In the genomic region with DNA sequence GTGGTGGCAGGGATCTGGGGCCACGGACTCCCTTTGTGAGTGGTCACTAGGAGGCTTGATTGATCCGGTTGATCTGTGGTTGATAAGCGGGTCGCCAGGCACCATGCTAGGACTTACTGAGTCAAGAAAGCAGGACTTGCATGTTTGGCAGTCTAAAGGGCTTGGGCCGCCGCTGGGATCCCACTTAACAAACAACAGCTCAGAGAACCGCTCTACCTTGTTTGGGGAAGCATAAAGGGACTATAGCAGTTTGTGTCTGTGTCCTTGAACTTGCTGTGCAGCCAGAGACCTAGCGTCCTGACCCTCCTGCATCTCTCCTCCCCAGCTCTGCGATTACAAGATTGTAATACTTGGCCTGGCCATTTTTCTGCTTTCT, we compare ENCODE assay signal across 9 mouse cellular contexts. TPM values are rescaled to one million over a fixed set of nuclear protein-coding genes. Genes with fewer than 3 reads are reported as not detected.
DNase-seq lines count a peak whose midpoint lies in the region; ATAC-seq and TF ChIP-seq lines count a peak whose summit lies in the region.
"Had no signal": no experiment of that assay in that cellular context is flagged by ENCODE, and none has a peak within 500 bp of the region (broad histone marks: within the 10 kb centered on the region; RNA-seq: fewer than 3 reads in every experiment).

No protein-coding gene starts in this region.

- no peaks in the 10 kb centered on the region for H3K9me3 ChIP-seq in kidney, embryonic 15.5 days (replicated peaks)
- no peaks in the 10 kb centered on the region for H3K9me3 ChIP-seq in hindbrain, embryonic 13.5 days
- H3K9me3 ChIP-seq in midbrain, embryonic 15.5 days: no peaks in the 10 kb centered on the region

- no peak overlapping the region for H3K9ac ChIP-seq in kidney, embryonic 15.5 days
- no peak overlapping the region for H3K9ac ChIP-seq in hindbrain, embryonic 13.5 days
- no peak overlapping the region for H3K9ac ChIP-seq in midbrain, embryonic 15.5 days

- no peak overlapping the region for H3K27ac ChIP-seq in kidney, embryonic 15.5 days
- no peak overlapping the region for H3K27ac ChIP-seq in kidney, adult 2 months (ENCODE audit: insufficient read depth, low read depth, low read length)
- H3K27ac ChIP-seq in hindbrain, embryonic 13.5 days: no peak overlapping the region
- H3K27ac ChIP-seq in midbrain, embryonic 15.5 days: no peak overlapping the region

- no peak for ATAC-seq in kidney, embryonic 15.5 days (replicated peaks; ENCODE audit: low FRiP score)
- ATAC-seq in hindbrain, embryonic 13.5 days (ENCODE audit: low FRiP score): no peak
- no peak for ATAC-seq in midbrain, embryonic 15.5 days (replicated peaks)
- ATAC-seq: inflammation-experienced regulatory T-cells, adult 6 months had no signal

- WGBS in kidney, embryonic 15.5 days: 30% methylated on average over 9 of the region's 9 CpGs
- WGBS in kidney, adult 2 months: 67% methylated on average over 9 of the region's 9 CpGs
- 25% methylated on average over 9 of the region's 9 CpGs for WGBS in hindbrain, embryonic 13.5 days
- 30% methylated on average over 9 of the region's 9 CpGs for WGBS in midbrain, embryonic 15.5 days

- no peak for DNase-seq in kidney, adult 2 months
- DNase-seq in ZHBTc4 (ENCODE audit: low read depth, low spot score): peak; percentile 71
- DNase-seq in right cerebral cortex, postnatal 36 days (ENCODE audit: low spot score in 2 of 2): no peak
- DNase-seq in urinary bladder, postnatal 25 days (ENCODE audit: low spot score): no peak
- DNase-seq: cerebellum, postnatal 36 days had no signal

- no peak for TF ChIP-seq POLR2A in kidney, adult 2 months (IDR thresholded peaks at IDR 0.05; ENCODE audit: low read depth, low read length)

- peaks cover 20% of the 10 kb centered on the region for H3K4me1 ChIP-seq in kidney, embryonic 15.5 days
- H3K4me1 ChIP-seq in kidney, adult 2 months (ENCODE audit: control insufficient read depth, insufficient read depth, low read length): no peaks in the 10 kb centered on the region
- H3K4me1 ChIP-seq in hindbrain, embryonic 13.5 days (replicated peaks): peaks cover 6% of the 10 kb centered on the region
- peaks cover 5% of the 10 kb centered on the region; the same call in 1 of the 2 replicates for H3K4me1 ChIP-seq in midbrain, embryonic 15.5 days

- H3K27me3 ChIP-seq in kidney, embryonic 15.5 days: peaks cover 32% of the 10 kb centered on the region
- H3K27me3 ChIP-seq in kidney, adult 2 months (replicated peaks; ENCODE audit: control insufficient read depth, insufficient read depth, low read length): no peaks in the 10 kb centered on the region
- peaks cover 39% of the 10 kb centered on the region for H3K27me3 ChIP-seq in hindbrain, embryonic 13.5 days
- peaks cover 21% of the 10 kb centered on the region for H3K27me3 ChIP-seq in midbrain, embryonic 15.5 days (replicated peaks)

- no peak overlapping the region for H3K4me3 ChIP-seq in kidney, embryonic 15.5 days (replicated peaks)
- H3K4me3 ChIP-seq in kidney, adult 2 months (ENCODE audit: insufficient read depth, low read depth, low read length): no peak overlapping the region
- H3K4me3 ChIP-seq in hindbrain, embryonic 13.5 days: no peak overlapping the region
- no peak overlapping the region for H3K4me3 ChIP-seq in midbrain, embryonic 15.5 days

- peak overlapping the region; percentile 62 for H3K4me2 ChIP-seq in kidney, embryonic 15.5 days
- H3K4me2 ChIP-seq in hindbrain, embryonic 13.5 days: peak overlapping the region; percentile 36
- H3K4me2 ChIP-seq in midbrain, embryonic 15.5 days: peak overlapping the region; percentile 30; the same call in 1 of the 2 replicates

- TF ChIP-seq CTCF in kidney, adult 2 months (conservative IDR thresholded peaks at IDR 0.05; ENCODE audit: insufficient read depth, insufficient read length, low read depth, low read length): no peak

- H3K36me3 ChIP-seq in kidney, embryonic 15.5 days: no peaks in the 10 kb centered on the region
- H3K36me3 ChIP-seq in kidney, adult 2 months (ENCODE audit: control insufficient read depth, insufficient read depth, low read length): no peaks in the 10 kb centered on the region
- no peaks in the 10 kb centered on the region for H3K36me3 ChIP-seq in hindbrain, embryonic 13.5 days
- no peaks in the 10 kb centered on the region for H3K36me3 ChIP-seq in midbrain, embryonic 15.5 days (replicated peaks)

RNA-seq across cellular contexts. Expression of a gene that starts 0.4 kb away (rescaled TPM):
- 0.35 and 0.48 TPM in 2 replicates for polyA plus RNA-seq in kidney, embryonic 15.5 days (2015; fragmentation: Nextera tagmentation; extraction: Ambion mirVana)
- polyA plus RNA-seq in kidney, adult 2 months (2012; rRNA removed): 0.11 and 0.27 TPM in 2 replicates
- polyA plus RNA-seq in hindbrain, embryonic 13.5 days (2015; fragmentation: Nextera tagmentation; extraction: Ambion mirVana): not detected in 2 replicates
- 0.08 TPM in 1 of 2 replicates, not detected in the other for polyA plus RNA-seq in midbrain, embryonic 15.5 days (2015; fragmentation: Nextera tagmentation; extraction: Ambion mirVana)
